Mouse (Mus musculus) neural tube, embryonic 14.5 days (tissue): Measurements from ENCODE around the gene Miip. TPM values are rescaled to one million over a fixed set of nuclear protein-coding genes. Genes with fewer than 3 reads are reported as not detected.

Experiments used
- ATAC-seq: fragments of 200-750 bp; cut with Nextera tagmentation; 2 replicates; pipeline ENCODE4 v1.8.0; 2017; ENCODE audit warnings: low read depth, mild to moderate bottlenecking, moderate TSS enrichment, moderate library complexity
- H3K27ac ChIP-seq: fragments of 300-500 bp; sonication (generic); 2 replicates; pipeline ENCODE4 v1.5.1; 2014; ENCODE audit warnings: low read depth, mild to moderate bottlenecking, control low read depth, low read length, moderate library complexity, mixed read lengths
- H3K27me3 ChIP-seq: fragments of 300-500 bp; sonication (generic); 2 replicates; pipeline ENCODE4 v1.6.1; 2014; ENCODE audit warnings: low read length; ENCODE audit not compliant: control insufficient read depth, insufficient read depth
- H3K36me3 ChIP-seq: fragments of 300-500 bp; sonication (generic); 2 replicates; pipeline ENCODE4 v1.6.1; 2014; ENCODE audit warnings: low read length, mixed read lengths; ENCODE audit not compliant: control insufficient read depth, insufficient read depth
- H3K4me1 ChIP-seq: fragments of 300-500 bp; sonication (generic); 2 replicates; pipeline ENCODE4 v1.6.1; 2014; ENCODE audit warnings: low read length; ENCODE audit not compliant: control insufficient read depth, insufficient read depth
- H3K4me2 ChIP-seq: fragments of 300-500 bp; sonication (generic); 2 replicates; pipeline ENCODE4 v1.6.1; 2014; ENCODE audit warnings: mild to moderate bottlenecking, low read depth, low read length, control low read depth
- H3K4me3 ChIP-seq: fragments of 300-500 bp; sonication (generic); 2 replicates; pipeline ENCODE4 v1.5.1; 2014; ENCODE audit warnings: low read depth, low read length, control low read depth, mixed read lengths
- H3K9ac ChIP-seq: fragments of 300-500 bp; sonication (generic); replicated peaks from 2 replicates; pipeline ENCODE4 v1.6.1; 2014; ENCODE audit warnings: low read depth, mild to moderate bottlenecking, control low read depth, low read length, mixed read lengths
- H3K9me3 ChIP-seq: fragments of 300-500 bp; sonication (generic); 2 replicates; pipeline ENCODE4 v1.6.1; 2016; ENCODE audit warnings: low read length; ENCODE audit not compliant: control insufficient read depth
- whole genome bisulfite sequencing: fragments of 180-500 bp; shearing (Covaris S2); extraction: QIAGEN DNeasy Blood & Tissue Kit; methylation state at CpG from one replicate; pipeline ENCODE4 v1.1.7; 2014; 5-methylcytosine and 5-hydroxymethylcytosine counted together
- polyA plus RNA-seq: library from polyadenylated mRNA; unstranded; fragments of >200 nt; fragmentation: Nextera tagmentation; extraction: Ambion mirVana; gene quantifications from 2 replicates; pipeline ENCODE4 v1.2.1, GENCODE M21; 2014

Gene Miip
- 22.8 and 29.0 TPM in 2 replicates for polyA plus RNA-seq

DNA sequence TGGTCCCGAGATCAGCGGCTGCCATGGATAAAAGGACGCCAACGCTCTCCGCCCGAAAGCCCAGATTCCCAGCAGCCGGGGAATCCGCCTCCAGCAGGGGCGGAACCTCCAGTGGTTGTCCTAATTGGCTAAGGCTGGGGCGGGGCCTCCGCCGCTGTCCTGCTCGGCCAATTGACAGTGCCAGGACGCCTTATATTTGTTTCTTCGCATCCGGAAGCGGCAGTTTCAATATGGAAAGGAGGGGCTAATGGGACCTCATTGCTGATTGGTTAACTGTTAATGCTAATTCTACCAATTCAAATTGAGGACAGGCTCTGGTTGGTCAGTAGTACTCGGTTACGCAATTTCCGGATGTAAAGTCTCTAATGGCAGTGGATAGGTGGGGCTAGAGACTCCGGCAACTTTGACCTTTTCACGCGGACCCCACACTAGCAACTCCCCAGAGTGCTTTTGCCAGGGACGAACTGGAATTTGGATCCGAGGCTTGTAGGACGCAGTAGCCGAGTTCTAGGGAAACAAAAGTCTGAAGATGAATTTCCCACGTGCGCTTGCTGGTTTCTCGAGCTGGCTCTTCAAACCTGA is at the start of gene Miip, which contains the start of gene Fv1:
TSS of gene Miip (minus strand) at position 367 of the 582 bp plus-strand sequence.
TSS of gene Fv1 (plus strand) at position 530 of the 582 bp plus-strand sequence.
- Histone ChIP-seq H3K9me3 (no peaks in the 10 kb centered on the region), H3K4me2 (peak within 1 kb of the TSS; percentile 88), H3K9ac (peak within 1 kb of the TSS; percentile 68), H3K27me3 (no peaks in the 10 kb centered on the region), H3K36me3 (peaks cover 18% of the 10 kb centered on the region), H3K4me1 (peaks cover 16% of the 10 kb centered on the region), H3K4me3 (peak within 1 kb of the TSS; percentile 60), H3K27ac (peak within 1 kb of the TSS; percentile 82)
- ATAC-seq, result peak; percentile 98
- under 1% methylated on average over 30 of the region's 30 CpGs for WGBS

DNA sequence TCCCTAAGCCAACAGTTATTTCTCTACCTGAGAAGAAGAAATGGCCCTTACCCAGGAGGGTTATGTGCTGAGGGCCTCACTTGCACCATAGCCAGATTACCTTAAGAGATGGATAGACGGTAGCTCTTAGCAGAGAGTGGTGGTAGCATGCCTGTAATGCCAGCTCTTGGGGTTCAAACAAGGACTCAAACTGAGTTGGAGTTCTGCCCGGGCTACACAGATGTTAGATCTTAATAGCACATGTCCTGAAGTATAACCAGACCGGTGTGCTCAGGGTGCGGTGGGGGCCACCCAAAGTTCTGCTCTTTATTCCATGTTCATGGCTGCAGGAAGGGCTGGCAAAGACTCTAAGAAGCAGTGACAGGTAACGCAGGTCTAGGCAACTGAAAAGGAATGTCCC is 40.9 kb upstream of the Miip start:
- no peaks in the 10 kb centered on the region for H3K36me3 ChIP-seq
- no peak for ATAC-seq
- H3K4me1 ChIP-seq, result 0 out of 2 replicates have a peak, but pooled peaks cover 3% of the 10 kb centered on the region
- no peak overlapping the region for H3K27ac ChIP-seq
- H3K4me3 ChIP-seq, result no peak overlapping the region
- H3K9ac ChIP-seq, result no peak overlapping the region
- no peaks in the 10 kb centered on the region for H3K9me3 ChIP-seq
- no peaks in the 10 kb centered on the region for H3K27me3 ChIP-seq
- no peak overlapping the region for H3K4me2 ChIP-seq
- WGBS, result 91% methylated on average over 5 of the region's 5 CpGs

GRCm38 (mm10) chr4:147906230-147906629 is 37.6 kb upstream of the Miip start:
- 79% methylated on average over 5 of the region's 5 CpGs for WGBS
- H3K27me3 ChIP-seq, result no peaks in the 10 kb centered on the region
- no peak for ATAC-seq
- H3K27ac ChIP-seq, result no peak overlapping the region
- H3K4me1 ChIP-seq, result peaks cover 9% of the 10 kb centered on the region; the same call in 1 of the 2 replicates
- H3K4me3 ChIP-seq, result no peak overlapping the region
- no peak overlapping the region for H3K4me2 ChIP-seq
- H3K9me3 ChIP-seq, result no peaks in the 10 kb centered on the region
- no peak overlapping the region for H3K9ac ChIP-seq
- H3K36me3 ChIP-seq, result peaks cover 3% of the 10 kb centered on the region; the same call in 1 of the 2 replicates

DNA sequence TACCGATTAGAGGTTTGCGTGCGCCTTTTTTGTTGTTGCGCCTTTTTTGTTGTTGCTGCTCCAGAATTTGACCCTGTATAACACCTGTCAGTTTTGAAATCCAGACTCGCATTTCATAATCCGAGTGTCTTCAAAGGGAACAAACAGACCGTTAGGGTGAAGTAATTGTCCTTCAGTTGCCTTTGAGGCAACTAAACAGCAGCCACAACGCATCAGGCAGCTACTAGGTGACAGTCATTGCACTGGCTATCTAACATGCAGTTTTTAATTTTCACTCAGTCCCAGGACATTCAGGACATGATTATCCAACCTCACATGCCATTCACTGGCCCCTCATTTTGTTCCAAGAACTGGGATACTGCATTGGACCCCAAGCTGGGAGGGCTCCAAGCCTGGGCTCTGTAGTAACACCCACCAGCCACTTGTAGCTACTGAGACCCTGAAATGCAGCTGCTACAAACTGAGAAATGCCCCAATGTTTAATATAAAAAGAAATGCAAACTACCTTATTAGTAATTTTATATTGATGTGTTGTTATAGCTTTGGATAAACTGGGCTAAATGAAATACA is 36.6 kb upstream of the Miip start:
- H3K9me3 ChIP-seq, result no peaks in the 10 kb centered on the region
- peak overlapping the region; percentile 88 for H3K4me3 ChIP-seq
- peak overlapping the region; percentile 39; the same call in 1 of the 2 replicates for H3K27ac ChIP-seq
- H3K4me1 ChIP-seq, result peaks cover 9% of the 10 kb centered on the region; the same call in 1 of the 2 replicates
- no peaks in the 10 kb centered on the region for H3K27me3 ChIP-seq
- WGBS, result 1% methylated on average over 8 of the region's 8 CpGs
- ATAC-seq, result peak; percentile 33; the same call in 1 of the 2 replicates
- H3K36me3 ChIP-seq, result peaks cover 10% of the 10 kb centered on the region
- peak overlapping the region; percentile 82; the same call in 1 of the 2 replicates for H3K9ac ChIP-seq
- peak overlapping the region; percentile 62 for H3K4me2 ChIP-seq

DNA sequence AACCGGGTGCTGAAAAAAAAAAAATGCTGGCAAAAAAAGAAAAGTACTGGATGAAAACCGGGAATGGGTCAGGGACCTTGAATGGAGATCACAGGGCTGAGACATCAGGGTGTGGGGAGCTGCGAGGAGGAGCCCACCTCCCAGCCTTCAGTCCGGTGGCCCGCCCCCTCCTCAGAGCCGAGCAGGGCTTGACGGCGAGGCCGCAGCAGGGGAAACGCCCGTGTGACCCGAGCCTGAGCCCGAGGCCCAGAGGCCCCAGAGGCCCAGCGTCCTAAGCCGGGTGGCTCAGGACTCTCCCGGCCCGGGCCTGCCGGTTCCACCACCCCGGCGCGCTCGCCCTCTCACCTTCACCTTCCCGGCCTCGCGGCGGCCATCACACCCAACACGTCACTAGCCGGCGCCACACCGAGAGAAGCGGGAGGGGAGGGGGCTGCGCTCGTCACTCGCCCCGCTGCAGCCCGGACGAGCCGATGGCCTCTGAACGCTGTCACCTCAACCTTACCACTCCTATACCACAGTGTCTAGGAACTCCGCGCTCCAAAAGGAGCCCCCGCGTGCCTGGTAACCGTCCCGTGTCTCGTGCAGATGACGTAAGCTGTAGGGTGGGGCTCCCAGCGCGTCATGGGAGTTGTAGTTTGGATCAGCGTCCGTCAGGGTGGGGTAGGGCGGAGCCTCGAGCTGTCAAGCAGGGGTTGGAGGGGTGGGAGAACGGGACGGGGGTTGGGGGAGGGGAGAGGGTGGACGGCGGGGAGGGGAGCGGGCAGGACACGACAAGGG is 35.9 kb upstream of the Miip start, which contains the start of gene Mfn2:
TSS of gene Mfn2 (minus strand) at position 392 of the 777 bp plus-strand sequence.
- peak within 1 kb of the TSS; percentile 82 for H3K27ac ChIP-seq
- no peaks in the 10 kb centered on the region for H3K27me3 ChIP-seq
- WGBS, result under 1% methylated on average over 58 of the region's 59 CpGs
- no peaks in the 10 kb centered on the region for H3K9me3 ChIP-seq
- H3K4me2 ChIP-seq, result peak within 1 kb of the TSS; percentile 62
- ATAC-seq, result peak; percentile 91
- H3K36me3 ChIP-seq, result peaks cover 10% of the 10 kb centered on the region
- peaks cover 9% of the 10 kb centered on the region; the same call in 1 of the 2 replicates for H3K4me1 ChIP-seq
- peak within 1 kb of the TSS; percentile 88 for H3K4me3 ChIP-seq
- H3K9ac ChIP-seq, result peak within 1 kb of the TSS; percentile 82

DNA sequence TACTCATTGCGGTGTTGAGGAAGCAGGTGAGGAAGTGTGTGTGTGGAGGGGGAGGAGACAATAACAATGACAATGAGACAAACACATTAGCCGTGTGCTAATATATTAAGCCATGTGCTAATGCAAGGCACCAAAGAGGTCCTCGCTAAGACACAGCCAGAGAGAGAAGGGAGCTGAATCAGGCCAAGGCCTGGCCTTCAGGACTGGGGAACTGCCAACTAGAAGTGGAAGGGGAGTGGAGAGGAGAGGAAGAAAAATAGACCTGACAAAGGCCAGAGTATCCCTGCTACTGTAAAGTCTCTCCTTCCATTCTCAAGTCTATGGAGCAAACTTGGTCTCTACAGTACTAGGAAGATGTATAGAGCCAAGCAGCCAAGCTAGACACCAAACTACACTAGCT is 35.0 kb upstream of the Miip start:
- Histone ChIP-seq H3K4me1 (peaks cover 9% of the 10 kb centered on the region; the same call in 1 of the 2 replicates), H3K4me2 (peak overlapping the region; percentile 61), H3K36me3 (peaks cover 16% of the 10 kb centered on the region), H3K27ac (no peak overlapping the region), H3K9me3 (no peaks in the 10 kb centered on the region), H3K27me3 (no peaks in the 10 kb centered on the region), H3K9ac (peak overlapping the region; percentile 82; the same call in 1 of the 2 replicates), H3K4me3 (peak overlapping the region; percentile 88)
- ATAC-seq, result no peak
- WGBS, result 82% methylated on average over 3 of the region's 3 CpGs

DNA sequence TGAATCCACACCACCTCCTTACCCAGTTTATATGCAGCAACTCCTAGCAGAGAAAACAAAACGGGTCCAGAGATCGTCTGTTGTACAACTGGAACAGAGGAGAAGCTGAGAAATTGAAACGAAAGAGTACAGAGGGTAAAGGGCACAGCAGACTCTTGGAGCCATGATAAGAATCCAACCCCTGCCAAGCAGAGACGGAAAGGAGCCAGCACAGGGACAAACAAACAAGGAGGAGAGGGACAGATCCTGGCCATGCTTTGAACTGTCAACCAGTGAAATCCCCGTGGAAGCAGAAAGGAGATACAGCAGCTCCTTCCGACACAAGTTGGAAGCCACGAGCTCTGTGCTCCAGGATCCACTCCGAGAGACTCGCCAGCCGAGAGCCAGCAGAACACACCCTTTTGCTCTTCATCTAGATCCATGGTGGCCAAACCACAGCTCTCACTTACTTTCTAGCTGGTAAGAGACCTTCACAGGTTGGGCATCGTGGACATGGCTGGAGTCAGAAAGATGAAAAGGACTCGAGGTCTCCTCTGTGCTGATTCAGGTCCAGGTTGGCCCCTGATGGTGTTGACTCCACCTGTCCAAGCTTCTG is 34.4 kb upstream of the Miip start:
- no peaks in the 10 kb centered on the region for H3K9me3 ChIP-seq
- H3K36me3 ChIP-seq, result peaks cover 22% of the 10 kb centered on the region
- H3K27ac ChIP-seq, result no peak overlapping the region
- H3K9ac ChIP-seq, result no peak overlapping the region
- no peaks in the 10 kb centered on the region for H3K27me3 ChIP-seq
- no peak overlapping the region for H3K4me2 ChIP-seq
- no peak overlapping the region for H3K4me3 ChIP-seq
- WGBS, result 93% methylated on average over 12 of the region's 12 CpGs
- H3K4me1 ChIP-seq, result peaks cover 9% of the 10 kb centered on the region; the same call in 1 of the 2 replicates
- no peak for ATAC-seq

DNA sequence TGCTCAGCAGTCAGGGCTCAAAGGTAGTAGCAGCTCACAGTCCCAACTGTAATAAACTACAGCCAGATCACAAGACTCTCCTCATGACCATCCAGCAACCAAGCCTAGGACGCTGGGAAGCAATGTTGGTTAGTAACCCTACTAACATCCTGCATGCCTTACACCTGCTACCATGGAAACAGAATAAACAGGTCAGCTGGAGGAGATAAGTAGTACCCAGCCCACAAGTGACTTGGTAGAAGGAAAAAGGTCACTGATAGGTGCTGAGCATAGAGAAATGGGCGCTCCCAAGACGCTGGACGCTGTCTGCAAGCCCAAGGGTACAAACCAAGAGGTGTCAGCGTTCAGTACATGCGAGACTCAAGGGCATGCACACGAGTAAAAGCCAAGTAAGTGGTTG is 31.8 kb upstream of the Miip start:
- WGBS, result 89% methylated on average over 7 of the region's 7 CpGs
- no peak overlapping the region for H3K4me2 ChIP-seq
- ATAC-seq, result no peak
- H3K27me3 ChIP-seq, result no peaks in the 10 kb centered on the region
- no peak overlapping the region for H3K4me3 ChIP-seq
- no peak overlapping the region for H3K9ac ChIP-seq
- no peaks in the 10 kb centered on the region for H3K9me3 ChIP-seq
- peaks cover 43% of the 10 kb centered on the region for H3K36me3 ChIP-seq
- H3K4me1 ChIP-seq, result peaks cover 9% of the 10 kb centered on the region; the same call in 1 of the 2 replicates
- no peak overlapping the region for H3K27ac ChIP-seq
